Mouse (Mus musculus) heart, embryonic 12.5 days (tissue): ENCODE data around the gene Nyap2. TPM values are rescaled to one million over a fixed set of nuclear protein-coding genes. Genes with fewer than 3 reads are reported as not detected.

Experiments
- ATAC-seq: fragments of 200-750 bp; cut with Nextera tagmentation; 2 replicates; pipeline ENCODE4 v1.8.0; 2017; ENCODE audit warnings: moderate TSS enrichment, moderate library complexity; ENCODE audit not compliant: insufficient number of reproducible peaks, low FRiP score
- H3K27ac ChIP-seq: fragments of 300-500 bp; sonication (generic); 2 replicates; pipeline ENCODE4 v1.5.1; 2016; ENCODE audit warnings: mild to moderate bottlenecking, moderate library complexity; ENCODE audit not compliant: poor library complexity, severe bottlenecking
- H3K27me3 ChIP-seq: fragments of 300-500 bp; sonication (generic); replicated peaks from 2 replicates; pipeline ENCODE4 v1.6.1; 2016; ENCODE audit warnings: mild to moderate bottlenecking, moderate library complexity
- H3K36me3 ChIP-seq: fragments of 300-500 bp; sonication (generic); 2 replicates; pipeline ENCODE4 v1.6.1; 2016; ENCODE audit warnings: mild to moderate bottlenecking, moderate library complexity
- H3K4me1 ChIP-seq: fragments of 300-500 bp; sonication (generic); replicated peaks from 2 replicates; pipeline ENCODE4 v1.6.1; 2016; ENCODE audit warnings: mild to moderate bottlenecking
- H3K4me2 ChIP-seq: fragments of 300-500 bp; sonication (generic); 2 replicates; pipeline ENCODE4 v1.6.1; 2016; ENCODE audit warnings: mild to moderate bottlenecking, moderate library complexity
- H3K4me3 ChIP-seq: fragments of 300-500 bp; sonication (generic); 2 replicates; pipeline ENCODE4 v1.5.1; 2016; ENCODE audit warnings: mild to moderate bottlenecking
- H3K9ac ChIP-seq: fragments of 300-500 bp; sonication (generic); 2 replicates; pipeline ENCODE4 v1.6.1; 2016; ENCODE audit warnings: mild to moderate bottlenecking, moderate library complexity
- H3K9me3 ChIP-seq: fragments of 300-500 bp; sonication (generic); replicated peaks from 2 replicates; pipeline ENCODE4 v1.6.1; 2016; ENCODE audit warnings: mild to moderate bottlenecking, moderate library complexity
- WGBS: fragments of 180-500 bp; shearing (Covaris S2); methylation state at CpG from one replicate; pipeline ENCODE4 v1.1.7; 2016; 5-methylcytosine and 5-hydroxymethylcytosine counted together
- polyA plus RNA-seq: library from polyadenylated mRNA; unstranded; fragments of >200 nt; fragmentation: Nextera tagmentation; extraction: Ambion mirVana; gene quantifications from 2 replicates; pipeline ENCODE4 v1.2.1, GENCODE M21; 2016

The Nyap2 gene
- polyA plus RNA-seq, 1 experiment from 2014 or later: not detected

- H3K9ac ChIP-seq: no peak overlapping the region
- no peaks in the 10 kb centered on the region for H3K36me3 ChIP-seq
- no peak overlapping the region for H3K4me3 ChIP-seq
- H3K9me3 ChIP-seq: no peaks in the 10 kb centered on the region
- no peak overlapping the region for H3K4me2 ChIP-seq
- no peaks in the 10 kb centered on the region for H3K4me1 ChIP-seq
- no peaks in the 10 kb centered on the region for H3K27me3 ChIP-seq
- no peak overlapping the region for H3K27ac ChIP-seq
- no peak for ATAC-seq
- WGBS: 75% methylated on average over 4 of the region's 4 CpGs
These were observed 16.1 kb downstream of the Nyap2 start for GRCm38 (mm10) chr1:81092886-81093285.

DNA sequence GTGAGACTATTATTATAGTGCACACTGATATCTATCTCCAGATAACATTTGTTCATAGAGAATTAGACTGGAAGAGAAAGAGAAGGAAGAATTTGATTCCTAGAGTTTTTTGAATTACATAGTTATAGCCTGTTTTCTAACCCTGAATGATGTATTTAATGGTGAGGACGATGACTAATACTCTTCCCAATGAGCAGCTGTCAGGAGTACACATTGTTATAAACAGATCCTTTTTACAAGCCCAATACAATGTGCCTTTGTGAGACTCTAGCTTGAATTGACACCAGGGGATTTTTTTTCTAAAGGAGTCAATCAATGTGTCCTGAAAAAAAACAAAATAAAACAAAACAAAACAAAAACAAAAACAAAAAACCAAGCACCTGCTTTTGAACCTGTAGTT is 22.2 kb downstream of the Nyap2 start:
- Histone ChIP-seq H3K9ac (no peak overlapping the region), H3K4me2 (no peak overlapping the region), H3K27ac (no peak overlapping the region), H3K36me3 (no peaks in the 10 kb centered on the region), H3K4me3 (no peak overlapping the region), H3K4me1 (no peaks in the 10 kb centered on the region), H3K9me3 (no peaks in the 10 kb centered on the region), H3K27me3 (no peaks in the 10 kb centered on the region)
- 53% methylated on average over 1 of the region's 1 CpGs for WGBS
- ATAC-seq: no peak

DNA sequence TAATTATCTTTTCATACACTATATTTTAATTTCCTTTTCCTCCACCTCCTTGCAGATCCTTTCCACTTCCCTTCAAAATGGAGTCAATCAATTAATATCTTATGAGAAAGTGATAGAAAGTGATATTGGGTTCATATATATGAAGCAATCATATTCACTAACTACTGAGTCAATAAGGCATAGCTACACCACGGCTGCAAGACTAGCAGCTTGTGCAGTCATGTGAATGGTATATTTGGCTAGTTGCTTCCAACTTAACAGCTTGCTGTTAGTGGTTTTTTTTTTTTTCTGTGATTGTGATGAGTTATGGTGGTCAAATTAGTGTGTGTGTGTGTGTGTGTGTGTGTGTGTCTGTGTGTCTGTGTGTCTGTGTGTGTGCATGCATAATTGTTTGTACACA is 25.0 kb downstream of the Nyap2 start:
- H3K9me3 ChIP-seq: no peaks in the 10 kb centered on the region
- no peaks in the 10 kb centered on the region for H3K27me3 ChIP-seq
- no peaks in the 10 kb centered on the region for H3K4me1 ChIP-seq
- H3K36me3 ChIP-seq: no peaks in the 10 kb centered on the region
- no peak overlapping the region for H3K9ac ChIP-seq
- no peak overlapping the region for H3K27ac ChIP-seq
- H3K4me2 ChIP-seq: no peak overlapping the region
- no peak overlapping the region for H3K4me3 ChIP-seq
- ATAC-seq: no peak
- 67% methylated on average over 1 of the region's 1 CpGs for WGBS

GRCm38 (mm10) chr1:81119732-81120131 is 43.0 kb downstream of the Nyap2 start:
- Histone ChIP-seq H3K27ac (no peak overlapping the region), H3K9me3 (no peaks in the 10 kb centered on the region), H3K27me3 (no peaks in the 10 kb centered on the region), H3K9ac (no peak overlapping the region), H3K4me1 (no peaks in the 10 kb centered on the region), H3K4me3 (no peak overlapping the region), H3K36me3 (no peaks in the 10 kb centered on the region), H3K4me2 (no peak overlapping the region)
- ATAC-seq: no peak

DNA sequence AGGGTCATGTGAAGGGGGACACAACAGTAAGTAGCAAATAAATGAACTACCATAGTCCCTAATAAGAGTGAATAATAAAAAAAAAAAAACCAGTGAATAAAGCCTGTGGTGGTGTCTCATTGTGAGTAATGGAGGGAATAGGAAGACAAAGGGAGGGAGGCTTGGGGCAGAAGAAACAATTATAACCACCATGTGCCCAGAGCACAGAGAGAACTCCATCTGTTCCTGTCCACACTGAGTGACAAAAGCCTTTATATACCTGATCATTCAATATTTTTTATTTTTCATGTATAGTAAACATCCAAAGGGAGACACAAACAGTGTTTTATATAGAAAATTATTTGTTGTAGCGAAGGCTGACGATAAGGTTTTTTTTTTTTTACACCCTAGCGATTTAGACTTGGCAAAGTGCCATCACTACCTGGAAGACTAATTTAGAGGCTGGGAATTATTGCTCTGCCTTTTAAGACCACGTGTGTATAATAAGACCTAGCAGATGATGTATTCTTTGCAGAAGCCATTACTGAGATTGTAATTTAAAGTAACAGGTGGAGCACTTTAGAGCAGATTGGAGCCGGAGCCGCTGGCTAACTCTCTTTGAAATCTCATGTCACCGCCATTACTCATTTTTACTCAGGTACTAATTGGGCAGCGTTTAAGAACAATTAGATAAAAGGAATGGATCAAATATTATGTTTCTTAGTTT is 55.4 kb downstream of the Nyap2 start:
- Histone ChIP-seq H3K36me3 (no peaks in the 10 kb centered on the region), H3K27ac (no peak overlapping the region), H3K4me3 (no peak overlapping the region), H3K9me3 (no peaks in the 10 kb centered on the region), H3K4me2 (no peak overlapping the region), H3K4me1 (no peaks in the 10 kb centered on the region), H3K9ac (no peak overlapping the region), H3K27me3 (no peaks in the 10 kb centered on the region)
- no peak for ATAC-seq
- WGBS: 74% methylated on average over 8 of the region's 8 CpGs

- H3K4me3 ChIP-seq: no peak overlapping the region
- H3K9ac ChIP-seq: no peak overlapping the region
- no peaks in the 10 kb centered on the region for H3K9me3 ChIP-seq
- H3K27me3 ChIP-seq: no peaks in the 10 kb centered on the region
- H3K4me1 ChIP-seq: no peaks in the 10 kb centered on the region
- no peaks in the 10 kb centered on the region for H3K36me3 ChIP-seq
- no peak overlapping the region for H3K4me2 ChIP-seq
- H3K27ac ChIP-seq: no peak overlapping the region
- no peak for ATAC-seq
These were observed 67.1 kb downstream of the Nyap2 start for GRCm38 (mm10) chr1:81143855-81144254.

- H3K4me3 ChIP-seq: no peak overlapping the region
- no peaks in the 10 kb centered on the region for H3K36me3 ChIP-seq
- no peak overlapping the region for H3K4me2 ChIP-seq
- H3K9ac ChIP-seq: no peak overlapping the region
- H3K27ac ChIP-seq: no peak overlapping the region
- H3K27me3 ChIP-seq: no peaks in the 10 kb centered on the region
- ATAC-seq: no peak
- H3K9me3 ChIP-seq: no peaks in the 10 kb centered on the region
- no peaks in the 10 kb centered on the region for H3K4me1 ChIP-seq
These were observed 68.8 kb downstream of the Nyap2 start for GRCm38 (mm10) chr1:81145576-81145975.

DNA sequence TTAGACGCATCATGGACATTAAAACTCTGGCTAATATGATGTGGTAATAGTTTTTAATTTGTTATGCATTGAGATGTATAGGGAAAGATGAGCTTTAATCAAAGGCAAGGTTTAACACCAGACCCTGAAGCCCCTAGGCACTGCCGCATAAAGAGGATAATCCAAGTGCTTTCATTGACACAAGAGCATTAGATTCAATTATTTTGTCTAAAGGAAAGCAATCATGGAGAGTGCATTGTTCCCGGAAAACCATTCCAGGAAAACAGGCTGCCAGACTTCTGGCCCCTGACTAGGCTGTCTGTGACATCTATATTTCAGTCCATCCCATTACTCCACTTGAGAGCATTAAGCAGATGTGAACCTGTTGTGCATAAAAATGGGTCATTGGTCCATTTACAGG is 92.5 kb downstream of the Nyap2 start:
- H3K9ac ChIP-seq: no peak overlapping the region
- no peaks in the 10 kb centered on the region for H3K4me1 ChIP-seq
- no peak overlapping the region for H3K27ac ChIP-seq
- ATAC-seq: no peak
- H3K27me3 ChIP-seq: no peaks in the 10 kb centered on the region
- 81% methylated on average over 3 of the region's 3 CpGs for WGBS
- no peaks in the 10 kb centered on the region for H3K36me3 ChIP-seq
- H3K4me3 ChIP-seq: no peak overlapping the region
- no peaks in the 10 kb centered on the region for H3K9me3 ChIP-seq
- H3K4me2 ChIP-seq: no peak overlapping the region

- Histone ChIP-seq H3K9me3 (no peaks in the 10 kb centered on the region), H3K4me3 (no peak overlapping the region), H3K36me3 (no peaks in the 10 kb centered on the region), H3K27ac (no peak overlapping the region), H3K4me2 (no peak overlapping the region), H3K9ac (no peak overlapping the region), H3K4me1 (no peaks in the 10 kb centered on the region), H3K27me3 (no peaks in the 10 kb centered on the region)
- ATAC-seq: no peak
These were observed 96.0 kb downstream of the Nyap2 start for GRCm38 (mm10) chr1:81172703-81173102.

GRCm38 (mm10) chr1:81173303-81173702 is 96.6 kb downstream of the Nyap2 start:
- H3K27ac ChIP-seq: no peak overlapping the region
- H3K4me1 ChIP-seq: no peaks in the 10 kb centered on the region
- H3K9me3 ChIP-seq: no peaks in the 10 kb centered on the region
- no peaks in the 10 kb centered on the region for H3K27me3 ChIP-seq
- 80% methylated on average over 1 of the region's 1 CpGs for WGBS
- H3K4me2 ChIP-seq: no peak overlapping the region
- H3K36me3 ChIP-seq: no peaks in the 10 kb centered on the region
- no peak for ATAC-seq
- H3K9ac ChIP-seq: no peak overlapping the region
- H3K4me3 ChIP-seq: no peak overlapping the region

- Histone ChIP-seq H3K27me3 (no peaks in the 10 kb centered on the region), H3K4me1 (0 out of 2 replicates have a peak, but pooled peaks cover 3% of the 10 kb centered on the region), H3K9me3 (no peaks in the 10 kb centered on the region), H3K4me3 (no peak overlapping the region), H3K36me3 (no peaks in the 10 kb centered on the region), H3K4me2 (no peak overlapping the region), H3K27ac (no peak overlapping the region), H3K9ac (no peak overlapping the region)
- no peak for ATAC-seq
- 87% methylated on average over 4 of the region's 4 CpGs for WGBS
These were observed 103.0 kb downstream of the Nyap2 start for GRCm38 (mm10) chr1:81179725-81180124.

DNA sequence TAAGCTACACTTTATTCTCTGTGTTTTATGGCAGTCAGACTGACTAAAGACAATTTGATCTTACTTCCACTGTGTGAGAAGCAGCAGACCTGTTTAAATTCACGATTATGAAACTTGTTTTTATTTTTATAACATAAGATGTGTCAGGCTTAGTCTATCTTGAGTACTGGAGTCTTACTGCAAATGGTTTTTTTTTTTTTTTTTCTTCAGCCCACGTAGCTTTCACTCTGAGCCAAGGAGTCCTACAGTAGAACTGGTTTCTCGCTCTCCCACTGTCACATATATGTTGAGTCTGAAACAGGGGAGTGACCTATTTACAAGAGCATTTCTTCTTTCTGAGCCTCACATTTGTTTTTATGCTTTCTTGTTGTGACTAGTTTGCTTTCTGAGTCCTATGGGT is 103.9 kb downstream of the Nyap2 start:
- Histone ChIP-seq H3K9ac (no peak overlapping the region), H3K9me3 (no peaks in the 10 kb centered on the region), H3K4me3 (no peak overlapping the region), H3K36me3 (no peaks in the 10 kb centered on the region), H3K27ac (no peak overlapping the region), H3K4me2 (no peak overlapping the region), H3K4me1 (0 out of 2 replicates have a peak, but pooled peaks cover 3% of the 10 kb centered on the region), H3K27me3 (no peaks in the 10 kb centered on the region)
- ATAC-seq: no peak
- 69% methylated on average over 3 of the region's 3 CpGs for WGBS
